Mouse (Mus musculus) G1E-ER4 (cell line): Measurements from ENCODE around the gene Ncor2. TPM values are rescaled to one million over a fixed set of nuclear protein-coding genes. Genes with fewer than 3 reads are reported as not detected.

Experiments
- GATA1 ChIP-seq: IDR thresholded peaks from one replicate; pipeline ENCODE4 v1.8.0; 2012; ENCODE audit warnings: low read length, inconsistent platforms
- polyA plus RNA-seq: library from polyadenylated mRNA; stranded (reverse); fragments of >175 nt; gene quantifications from 2 replicates; pipeline ENCODE4 v1.2.3, GENCODE M21; 2012

Gene Ncor2
- polyA plus RNA-seq, 1 experiment = not detected

GRCm38 (mm10) chr5:125107011-125107651 lies 71.9 kb downstream of the Ncor2 start:
- TF ChIP-seq GATA1 = no peak

- TF ChIP-seq GATA1 = no peak
These were observed 72.8 kb downstream of the Ncor2 start for GRCm38 (mm10) chr5:125106191-125106590.

- TF ChIP-seq GATA1 = no peak
These were observed 74.2 kb downstream of the Ncor2 start for GRCm38 (mm10) chr5:125104841-125105240.

- TF ChIP-seq GATA1 = no peak
These were observed 75.6 kb downstream of the Ncor2 start for GRCm38 (mm10) chr5:125103396-125103795.

GRCm38 (mm10) chr5:125102907-125103306 lies 76.1 kb downstream of the Ncor2 start:
- TF ChIP-seq GATA1 = no peak

GRCm38 (mm10) chr5:125102352-125102751 lies 76.7 kb downstream of the Ncor2 start:
- TF ChIP-seq GATA1 = no peak

GRCm38 (mm10) chr5:125099785-125100350 lies 79.2 kb downstream of the Ncor2 start:
- no peak for TF ChIP-seq GATA1

GRCm38 (mm10) chr5:125098692-125099091 lies 80.3 kb downstream of the Ncor2 start:
- TF ChIP-seq GATA1 = no peak

- TF ChIP-seq GATA1 = no peak
These were observed 82.7 kb downstream of the Ncor2 start for GRCm38 (mm10) chr5:125096368-125096767.

GRCm38 (mm10) chr5:125095525-125096175 lies 83.4 kb downstream of the Ncor2 start:
- no peak for TF ChIP-seq GATA1

GRCm38 (mm10) chr5:125093795-125094194 lies 85.2 kb downstream of the Ncor2 start:
- TF ChIP-seq GATA1 = no peak

GRCm38 (mm10) chr5:125088076-125088475 lies 90.9 kb downstream of the Ncor2 start:
- no peak for TF ChIP-seq GATA1

GRCm38 (mm10) chr5:125085097-125085617 lies 93.9 kb downstream of the Ncor2 start:
- no peak for TF ChIP-seq GATA1

- TF ChIP-seq GATA1 = no peak
These were observed 95.3 kb downstream of the Ncor2 start for GRCm38 (mm10) chr5:125083674-125084073.

GRCm38 (mm10) chr5:125081318-125082101 lies 97.5 kb downstream of the Ncor2 start:
- TF ChIP-seq GATA1 = no peak
